In the genomic region with DNA sequence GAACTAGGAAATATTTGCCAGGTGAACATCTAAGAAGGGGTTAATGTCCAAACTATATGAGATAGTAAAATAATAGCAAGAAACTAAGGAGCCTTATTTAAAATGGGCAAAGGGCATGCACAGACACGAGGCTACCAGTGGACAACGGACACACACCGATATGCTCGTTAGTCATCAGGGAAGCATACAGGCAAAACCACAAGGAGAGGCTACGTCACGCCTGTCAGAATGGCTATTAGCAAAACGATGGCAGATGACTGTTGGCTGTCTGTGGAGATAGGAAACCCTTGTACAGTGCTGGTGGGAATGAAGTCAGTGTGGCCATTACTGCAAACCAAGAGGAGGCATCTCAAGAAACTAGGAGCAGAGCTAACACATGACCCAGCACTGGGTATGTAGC, we compare ENCODE assay signal across 20 mouse cellular contexts. TPM values are rescaled to one million over a fixed set of nuclear protein-coding genes. Genes with fewer than 3 reads are reported as not detected.
DNase-seq lines count a peak whose midpoint lies in the region; ATAC-seq and TF ChIP-seq lines count a peak whose summit lies in the region.
"Had no signal": no experiment of that assay in that cellular context is flagged by ENCODE, and none has a peak within 500 bp of the region (broad histone marks: within the 10 kb centered on the region; RNA-seq: fewer than 3 reads in every experiment).

No protein-coding gene starts in this region.

- no peak overlapping the region; the same call in 1 of the 2 replicates for H3K4me3 ChIP-seq in G1E (ENCODE audit: low read depth, low read length)
- no peak overlapping the region for H3K4me3 ChIP-seq in macrophage (ENCODE audit: inconsistent target)
- H3K4me3 ChIP-seq in kidney, adult 2 months (ENCODE audit: insufficient read depth, low read depth, low read length): no peak overlapping the region
- H3K4me3 ChIP-seq: embryonic facial prominence, embryonic 10.5 days; limb, embryonic 13.5 days; midbrain, embryonic 13.5 days; neural tube, embryonic 13.5 days had no signal

- no peaks in the 10 kb centered on the region for H3K27me3 ChIP-seq in G1E (ENCODE audit: insufficient read depth, low read length)
- H3K27me3 ChIP-seq in kidney, adult 2 months (replicated peaks; ENCODE audit: control insufficient read depth, insufficient read depth, low read length): no peaks in the 10 kb centered on the region
- H3K27me3 ChIP-seq: limb, embryonic 13.5 days; midbrain, embryonic 13.5 days; neural tube, embryonic 13.5 days had no signal

- TF ChIP-seq POLR2A in kidney, adult 2 months (IDR thresholded peaks at IDR 0.05; ENCODE audit: low read depth, low read length): no peak

- DNase-seq in 3T3-L1 (ENCODE audit: low read depth, low spot score): peak; percentile 99
- DNase-seq in G1E (ENCODE audit: low spot score): no peak
- no peak for DNase-seq in kidney, adult 2 months
- DNase-seq in urinary bladder, postnatal 36 days (ENCODE audit: low spot score in 2 of 2): no peak
- DNase-seq in heart, postnatal 25 days (ENCODE audit: low spot score): no peak
- DNase-seq: adrenal gland, postnatal 25 days; cerebellum, adult 11-12 months; cerebellum, postnatal 14 days; gastrocnemius, postnatal 14 days; kidney, adult 11 months; lung, embryonic 14.5 days; lung, postnatal 36 days; right cerebral cortex, adult 18-20 months had no signal

- H3K9me3 ChIP-seq in G1E (replicated peaks): no peaks in the 10 kb centered on the region
- H3K9me3 ChIP-seq: embryonic facial prominence, embryonic 10.5 days; limb, embryonic 13.5 days; midbrain, embryonic 13.5 days; neural tube, embryonic 13.5 days had no signal

- H3K36me3 ChIP-seq in G1E (replicated peaks): peaks cover 81% of the 10 kb centered on the region
- H3K36me3 ChIP-seq in macrophage (ENCODE audit: inconsistent target): no peaks in the 10 kb centered on the region
- no peaks in the 10 kb centered on the region for H3K36me3 ChIP-seq in kidney, adult 2 months (ENCODE audit: control insufficient read depth, insufficient read depth, low read length)
- H3K36me3 ChIP-seq: embryonic facial prominence, embryonic 10.5 days; limb, embryonic 13.5 days; midbrain, embryonic 13.5 days; neural tube, embryonic 13.5 days had no signal

- peak; percentile 41 for ATAC-seq in G1E (ENCODE audit: extremely low read depth, insufficient number of reproducible peaks, low FRiP score, poor library complexity, severe bottlenecking)
- peak; percentile 61 for ATAC-seq in common myeloid progenitor, adult 5-6 weeks (replicated peaks; ENCODE audit: low read depth, poor library complexity, severe bottlenecking)
- ATAC-seq: midbrain, embryonic 13.5 days had no signal

- peak overlapping the region; percentile 86 for H3K27ac ChIP-seq in macrophage
- no peak overlapping the region for H3K27ac ChIP-seq in kidney, adult 2 months (ENCODE audit: insufficient read depth, low read depth, low read length)
- H3K27ac ChIP-seq: embryonic facial prominence, embryonic 10.5 days; kidney, postnatal 0 days; limb, embryonic 13.5 days; midbrain, embryonic 13.5 days; neural tube, embryonic 13.5 days had no signal

- TF ChIP-seq CTCF in G1E (IDR thresholded peaks at IDR 0.05; ENCODE audit: low read depth, low read length): no peak
- TF ChIP-seq CTCF in kidney, adult 2 months (conservative IDR thresholded peaks at IDR 0.05; ENCODE audit: insufficient read depth, insufficient read length, low read depth, low read length): no peak

- intact Hi-C loops in heart, postnatal 25 days (cut with DNase I): no loop called here

- peaks cover 45% of the 10 kb centered on the region for H3K79me2 ChIP-seq in macrophage (ENCODE audit: inconsistent target)

- H3K4me1 ChIP-seq in G1E (ENCODE audit: insufficient read depth, low read depth, low read length): peaks cover 92% of the 10 kb centered on the region
- no peaks in the 10 kb centered on the region for H3K4me1 ChIP-seq in kidney, adult 2 months (ENCODE audit: control insufficient read depth, insufficient read depth, low read length)
- H3K4me1 ChIP-seq: midbrain, embryonic 13.5 days had no signal

- 3% methylated on average over 7 of the region's 7 CpGs for WGBS in macrophage (ENCODE audit: missing documents)
- 71% methylated on average over 7 of the region's 7 CpGs for WGBS in kidney, adult 2 months

RNA-seq across cellular contexts. Expression of a gene that starts 8.7 kb away (rescaled TPM):
- total RNA-seq in G1E (2014; fragmentation: Nextera tagmentation) (95.9 and 117 TPM in 2 replicates), G1E (2017) (129 and 140 TPM in 2 replicates)
- polyA plus RNA-seq in G1E (2012) (69.8 and 70.0 TPM in 2 replicates), macrophage (2018) (49.6 to 90.2 TPM (median 76.3 TPM) in 3 replicates)
- total RNA-seq in common myeloid progenitor, adult 5-6 weeks (2017): 41.1 and 46.5 TPM in 2 replicates
- 100 to 1,000 TPM; 118 to 513 (median 314) TPM for total RNA-seq in macrophage (2018; cell fraction: chromatin; rRNA removed)
- 100 to 1,000 TPM in 8 of 26 experiments, 10 to 100 TPM in 18; 53.5 to 117 (median 87.6) TPM for total RNA-seq in macrophage (2018; cell fraction: cytosol; rRNA removed)
- total RNA-seq in macrophage (2018; cell fraction: nucleus; rRNA removed): 100 to 1,000 TPM; 108 to 315 (median 217) TPM
- 3.0 and 4.8 TPM in 2 replicates for polyA plus RNA-seq in kidney, adult 2 months (2012; rRNA removed)
- total RNA-seq in heart, postnatal 25 days (2021): 1 to 10 TPM; 7.0 to 8.8 TPM
